Mouse (Mus musculus) layer of hippocampus, adult 2 months (tissue): ENCODE results near the gene Aloxe3. TPM values are rescaled to one million over a fixed set of nuclear protein-coding genes. Genes with fewer than 3 reads are reported as not detected.

Experiments used
- DNase-seq, 2 experiments: peaks; one replicate each; pipeline ENCODE4 v3.0.0; 2022; ENCODE audit warnings: low spot score in 2 of 2
- H3K27ac ChIP-seq: fragments of 200-600 bp; 2 replicates; pipeline ENCODE4 v1.8.1; 2022
- H3K4me3 ChIP-seq: fragments of 200-600 bp; 2 replicates; pipeline ENCODE4 v1.8.1; 2022; ENCODE audit warnings: mild to moderate bottlenecking
- CTCF ChIP-seq: fragments of 200-600 bp; conservative IDR thresholded peaks from 2 replicates; pipeline ENCODE4 v1.8.1; 2022; ENCODE audit warnings: antibody characterized with exemption, mild to moderate bottlenecking, moderate library complexity
- total RNA-seq, 2 experiments: library from RNA; stranded (reverse); gene quantifications; 2 replicates each; pipeline ENCODE4 v1.2.3; 2021

Gene Aloxe3
- total RNA-seq, 2 experiments from 2014 or later = 7.8 to 11.1 TPM

DNA sequence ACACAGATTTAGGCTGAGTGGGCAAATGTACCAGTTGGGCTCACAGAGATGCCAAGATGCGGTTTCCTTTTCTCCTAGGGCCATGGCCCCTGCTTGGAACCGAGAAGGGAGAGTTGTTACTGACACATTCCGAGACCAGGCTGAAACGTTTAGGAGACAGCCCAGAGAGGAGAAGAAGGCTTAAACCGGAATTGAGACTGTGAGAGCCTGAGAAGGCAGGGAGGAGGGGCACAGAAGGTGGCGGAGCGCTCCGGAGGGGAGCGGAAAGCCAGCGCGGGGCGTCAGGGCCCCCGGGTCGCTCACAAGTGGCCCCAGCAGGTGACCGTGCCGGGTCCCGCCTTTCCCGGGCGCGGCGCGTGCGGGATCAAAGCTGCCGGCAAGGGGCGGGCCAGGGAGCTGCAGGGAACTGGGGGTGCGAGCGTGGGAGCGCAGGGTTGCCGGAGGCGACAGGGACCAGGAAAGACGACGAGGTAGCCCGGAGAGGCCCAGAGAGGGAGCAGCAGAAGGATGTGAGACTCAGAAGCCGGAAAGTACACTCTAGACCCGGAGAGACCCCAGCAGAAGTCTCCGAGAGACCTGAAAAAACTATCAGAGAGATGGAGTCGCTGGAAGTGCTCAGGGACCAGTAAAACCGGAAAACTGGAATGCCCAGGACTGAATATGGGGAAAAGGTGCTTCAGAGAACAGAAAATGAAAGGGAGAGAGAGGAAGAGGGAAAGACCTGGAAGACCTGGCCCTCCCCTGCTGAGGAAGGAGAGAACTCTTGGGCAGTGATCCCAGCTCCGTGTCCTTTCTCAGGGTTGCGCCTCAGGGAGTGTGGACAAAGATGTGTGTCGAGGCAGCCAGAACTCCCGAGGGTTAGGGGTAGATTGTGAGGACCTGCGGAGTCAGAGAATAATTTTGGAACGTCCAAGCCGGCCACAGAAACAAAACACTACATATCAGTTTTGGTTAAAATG lies 7.7 kb upstream of the Aloxe3 start:
- peak overlapping the region; percentile 88 for H3K27ac ChIP-seq
- DNase-seq = no peak
- peak overlapping the region; percentile 78 for H3K4me3 ChIP-seq
- no peak for TF ChIP-seq CTCF

DNA sequence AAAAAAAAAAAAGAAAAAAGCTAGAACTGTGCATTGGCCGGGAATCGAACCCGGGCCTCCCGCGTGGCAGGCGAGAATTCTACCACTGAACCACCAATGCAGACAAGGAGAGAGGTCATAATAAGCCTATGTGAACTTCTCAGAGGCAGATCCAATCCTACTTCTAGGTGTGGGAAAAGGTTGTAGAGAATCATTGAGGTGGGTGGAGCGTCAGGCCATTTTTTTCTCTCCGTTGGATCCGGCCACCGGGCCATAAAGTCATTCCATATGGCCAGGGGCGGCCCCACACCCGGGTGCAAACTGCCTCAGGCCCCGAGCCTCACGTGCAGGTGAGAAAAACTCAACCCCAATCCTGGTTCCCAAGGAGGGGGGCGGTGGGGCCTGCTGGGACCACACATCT lies 6.9 kb upstream of the Aloxe3 start:
- Histone ChIP-seq H3K27ac (no peak overlapping the region), H3K4me3 (peak overlapping the region; percentile 78)
- no peak for TF ChIP-seq CTCF
- peak; percentile 88 to 96 for DNase-seq

DNA sequence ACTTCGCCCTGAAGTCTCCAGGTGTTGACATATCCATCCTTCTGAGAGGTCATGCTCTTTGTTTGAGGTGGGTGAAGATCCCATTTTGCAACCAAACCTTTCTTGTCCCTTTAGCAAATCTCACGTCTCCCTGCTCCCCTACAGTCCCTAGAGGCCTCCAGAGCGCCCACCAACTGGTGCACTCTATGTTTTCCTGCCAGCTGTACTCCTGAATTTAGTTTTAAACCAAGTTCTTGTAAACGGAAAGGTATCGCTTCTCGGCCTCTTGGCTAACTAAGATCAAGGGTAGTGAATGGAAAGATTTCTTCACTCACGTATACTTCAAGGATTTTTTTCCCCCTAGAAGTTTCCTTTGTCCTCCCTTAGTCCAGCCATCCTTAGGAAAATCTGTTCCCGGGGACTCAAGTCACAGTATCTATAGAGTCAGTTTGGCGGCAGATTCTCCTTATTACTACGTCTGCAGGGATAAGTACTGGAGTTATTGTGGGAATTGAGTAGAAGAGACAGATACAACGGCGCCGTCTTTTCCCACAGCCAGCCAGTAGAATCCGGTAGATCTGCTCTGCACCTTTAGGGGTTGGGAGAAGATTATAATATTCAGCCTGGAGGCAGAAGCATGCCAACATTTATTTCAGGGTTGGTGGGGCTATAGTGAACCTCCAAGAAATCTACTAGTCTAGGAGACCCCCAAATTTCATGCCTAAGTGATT lies 6.1 kb upstream of the Aloxe3 start:
- DNase-seq = no peak
- TF ChIP-seq CTCF = no peak
- Histone ChIP-seq H3K4me3 (no peak overlapping the region), H3K27ac (no peak overlapping the region)

DNA sequence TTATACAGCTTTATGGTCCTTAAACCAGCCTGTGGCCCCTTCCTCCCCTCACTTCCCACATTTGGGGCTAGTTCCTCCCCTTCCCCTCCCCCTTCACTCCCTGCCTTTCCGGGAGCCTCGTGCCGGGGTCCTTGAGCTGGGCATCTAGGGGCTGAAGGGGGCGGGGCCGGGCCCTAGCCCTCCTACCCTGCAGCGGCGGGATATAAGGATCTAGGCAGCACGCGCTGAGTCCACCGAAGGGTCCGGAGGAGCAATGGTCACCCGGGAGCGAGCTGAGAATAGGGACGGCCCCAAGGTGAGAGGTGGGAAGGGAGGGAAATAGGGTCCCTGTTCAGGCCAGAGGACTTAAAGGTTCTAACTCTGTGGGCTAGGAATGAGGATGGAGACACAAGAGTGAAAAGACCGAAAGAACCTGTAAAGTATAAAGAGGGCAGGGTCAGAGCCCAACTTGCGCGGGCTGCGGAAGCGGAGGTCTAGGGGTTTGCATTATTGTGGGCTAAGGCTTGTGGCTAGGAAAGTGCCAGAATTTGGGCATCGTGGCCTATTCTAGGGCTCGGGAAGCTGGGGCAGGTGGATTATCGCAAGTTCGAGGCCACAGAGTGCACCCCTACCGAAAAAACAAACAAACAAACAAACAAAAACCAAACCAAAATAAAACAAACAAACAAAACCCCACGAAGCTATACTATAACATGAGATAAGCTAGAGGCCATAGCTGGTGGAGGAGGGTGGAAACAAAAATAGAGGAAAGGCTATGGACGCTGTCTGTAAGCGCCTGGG lies 5.3 kb upstream of the Aloxe3 start, which contains the start of gene Hes7:
TSS of gene Hes7 (plus strand) at position 184 of the 780 bp plus-strand sequence.
- DNase-seq = no peak

DNA sequence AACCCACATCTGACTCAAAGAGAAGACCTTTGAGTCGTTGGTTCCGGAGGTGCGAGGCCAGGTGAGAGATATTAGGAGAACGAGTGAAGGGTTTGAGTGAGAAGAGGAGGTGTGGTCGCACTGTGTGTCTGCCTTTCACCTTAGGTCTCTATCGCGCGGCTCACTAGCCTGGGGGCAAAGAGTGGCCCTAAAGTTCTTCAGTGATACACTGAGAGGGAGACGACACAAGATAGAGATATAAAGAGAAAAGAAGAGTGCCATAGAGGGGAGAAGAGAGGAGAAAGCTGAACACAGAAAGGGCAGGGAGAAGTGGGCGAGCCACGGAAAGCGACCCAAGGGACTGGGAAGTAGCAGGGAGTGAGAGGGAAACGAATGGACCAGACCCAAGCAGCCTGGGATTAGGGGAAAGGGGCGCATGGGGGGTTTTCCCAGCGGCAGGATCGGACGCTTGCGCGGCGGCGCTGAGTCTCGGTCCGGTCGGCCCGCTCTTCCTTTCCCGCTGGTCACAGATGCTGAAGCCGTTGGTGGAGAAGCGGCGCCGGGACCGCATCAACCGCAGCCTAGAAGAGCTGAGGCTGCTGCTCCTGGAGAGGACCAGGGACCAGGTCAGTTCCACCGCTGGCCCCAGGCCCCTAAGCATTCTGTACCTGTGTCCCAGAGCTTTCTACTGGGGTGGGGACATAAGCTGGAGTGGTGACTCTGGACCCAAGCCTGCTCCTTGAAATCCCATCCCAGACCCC lies 4.5 kb upstream of the Aloxe3 start:
- no peak for TF ChIP-seq CTCF
- DNase-seq = no peak
- Histone ChIP-seq H3K27ac (peak overlapping the region; percentile 95), H3K4me3 (peak overlapping the region; percentile 72)

More for the DNA sequence above, 5.3 kb upstream of the Aloxe3 start, which contains the start of gene Hes7:
- H3K27ac ChIP-seq = peak within 1 kb of the TSS; percentile 95
- no peak for TF ChIP-seq CTCF
- peak within 1 kb of the TSS; percentile 72 for H3K4me3 ChIP-seq

DNA sequence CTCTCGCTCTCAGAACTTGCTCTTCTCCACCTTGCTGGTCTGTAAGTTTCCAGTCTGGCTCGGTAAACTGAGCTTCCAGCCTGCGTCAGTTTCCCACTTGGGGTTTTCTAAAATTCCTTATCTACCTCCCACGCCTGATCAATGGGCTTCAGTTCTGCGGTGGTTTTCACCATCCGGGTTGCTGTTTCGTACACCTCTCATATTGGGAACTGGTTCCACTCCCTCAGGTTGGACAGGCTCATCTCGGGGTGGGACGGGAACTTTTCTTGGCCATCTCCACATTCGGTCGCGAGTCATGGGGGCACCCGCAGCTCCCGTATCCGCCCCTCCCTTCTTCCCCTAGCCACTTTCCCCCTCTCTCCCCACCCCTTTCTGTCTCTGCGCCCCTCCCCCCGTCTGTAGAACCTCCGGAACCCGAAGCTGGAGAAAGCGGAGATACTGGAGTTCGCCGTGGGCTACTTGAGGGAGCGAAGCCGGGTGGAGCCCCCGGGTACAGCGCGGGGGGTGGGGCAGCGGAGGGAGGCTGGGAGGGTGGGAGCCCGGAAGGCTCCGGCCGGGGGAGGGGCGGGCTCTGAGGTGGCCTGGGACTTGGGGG lies 3.9 kb upstream of the Aloxe3 start:
- peak overlapping the region; percentile 95 for H3K27ac ChIP-seq
- peak overlapping the region; percentile 72 for H3K4me3 ChIP-seq
- no peak for TF ChIP-seq CTCF
- DNase-seq = no peak

DNA sequence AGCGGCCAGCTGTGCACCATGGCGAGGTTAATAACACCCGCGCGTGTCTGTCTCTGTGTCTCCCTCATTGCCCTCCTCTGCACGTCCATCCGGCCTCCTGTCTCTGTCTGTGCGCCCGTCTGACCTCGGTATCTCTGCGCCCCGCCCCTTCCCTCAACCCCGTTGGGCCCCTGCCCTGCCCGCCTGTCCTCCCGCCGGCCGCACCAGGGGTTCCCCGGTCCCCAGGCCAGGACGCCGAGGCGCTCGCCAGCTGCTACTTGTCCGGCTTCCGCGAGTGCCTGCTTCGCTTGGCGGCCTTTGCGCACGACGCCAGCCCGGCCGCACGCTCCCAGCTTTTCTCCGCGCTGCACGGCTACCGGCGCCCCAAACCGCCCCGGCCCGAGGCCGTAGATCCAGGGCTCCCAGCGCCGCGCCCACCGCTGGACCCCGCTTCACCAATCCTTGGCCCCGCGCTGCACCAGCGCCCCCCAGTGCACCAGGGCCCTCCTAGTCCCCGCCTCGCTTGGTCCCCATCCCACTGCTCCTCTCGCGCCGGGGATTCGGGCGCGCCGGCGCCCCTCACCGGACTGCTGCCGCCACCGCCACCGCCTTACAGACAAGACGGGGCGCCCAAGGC lies 3.3 kb upstream of the Aloxe3 start, which contains the start of gene 9130213A22Rik:
TSS of gene 9130213A22Rik (minus strand) at position 254 of the 616 bp plus-strand sequence.
- H3K27ac ChIP-seq = peak within 1 kb of the TSS; percentile 95
- H3K4me3 ChIP-seq = peak within 1 kb of the TSS; percentile 72
- peak; percentile 84 to 89 for DNase-seq
- peak; percentile 82 for TF ChIP-seq CTCF

DNA sequence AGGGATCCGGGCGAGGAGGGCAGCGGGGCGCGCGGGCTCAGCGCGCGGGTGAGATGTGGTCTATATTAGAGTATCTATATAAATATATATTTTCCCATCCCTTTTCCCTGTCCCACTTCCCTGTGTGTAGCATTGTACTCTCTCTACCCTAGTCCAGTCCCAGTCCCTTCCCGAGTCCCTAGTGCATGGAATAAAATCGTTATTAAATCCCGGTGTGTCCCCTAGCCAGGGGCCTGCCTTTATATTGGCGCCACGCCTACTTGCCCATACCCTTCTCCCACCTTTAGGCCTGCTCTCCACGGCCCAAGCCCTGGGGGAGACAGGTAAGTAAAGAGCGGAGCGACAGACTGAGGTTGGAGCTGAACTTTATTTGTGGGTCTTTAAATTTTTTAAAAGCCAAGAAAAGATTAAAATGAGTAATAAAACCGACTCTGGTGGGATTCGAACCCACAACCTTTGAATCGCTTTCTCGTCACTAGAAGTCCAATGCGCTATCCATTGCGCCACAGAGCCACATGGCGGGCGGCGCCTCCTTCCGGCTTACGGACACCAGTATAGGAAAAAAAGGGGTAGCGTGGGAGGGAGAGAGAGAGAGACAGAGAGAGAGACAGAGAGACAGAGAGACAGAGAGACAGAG lies 2.5 kb upstream of the Aloxe3 start:
- peak; percentile 93 to 97 for DNase-seq
- peak overlapping the region; percentile 95 for H3K27ac ChIP-seq
- peak; percentile 33 for TF ChIP-seq CTCF
- peak overlapping the region; percentile 72 for H3K4me3 ChIP-seq

DNA sequence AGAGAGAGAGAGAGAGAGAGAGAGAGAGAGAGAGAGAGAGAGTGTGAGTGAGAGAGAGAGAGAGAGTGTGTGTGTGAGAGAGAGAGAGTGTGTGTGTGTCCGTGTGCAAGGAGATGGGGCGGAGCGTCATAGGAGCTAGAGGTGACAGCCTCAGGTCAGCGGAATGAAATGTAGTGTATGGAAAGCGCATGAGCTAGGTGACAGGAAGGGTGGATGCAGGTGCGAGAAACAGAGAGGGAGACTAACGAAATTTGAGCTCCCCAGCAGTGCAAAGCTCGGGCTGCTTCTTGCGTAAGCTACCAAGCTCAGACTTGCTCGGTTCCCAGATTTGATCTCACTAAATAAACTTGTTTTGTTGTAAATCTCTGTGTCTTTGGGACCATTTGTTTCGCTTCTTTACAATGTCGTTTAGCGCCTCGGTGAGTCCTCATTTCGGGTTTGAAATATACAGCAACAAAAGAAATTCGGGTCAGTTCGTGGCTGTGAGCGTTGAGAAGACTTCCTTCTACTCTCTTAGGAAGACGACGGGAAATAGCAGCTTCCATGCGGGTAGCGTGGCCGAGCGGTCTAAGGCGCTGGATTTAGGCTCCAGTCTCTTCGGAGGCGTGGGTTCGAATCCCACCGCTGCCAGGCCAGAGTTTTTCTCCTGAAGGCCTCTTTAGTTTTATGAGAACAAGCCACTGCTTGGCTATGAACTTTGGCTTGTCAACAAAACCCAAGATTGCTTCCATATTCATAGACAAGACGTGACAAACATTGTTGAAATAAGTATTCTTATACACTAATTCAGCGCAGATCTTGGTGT lies 1.8 kb upstream of the Aloxe3 start:
- peak; percentile 92 to 93 for DNase-seq
- no peak for TF ChIP-seq CTCF
- Histone ChIP-seq H3K27ac (peak overlapping the region; percentile 95), H3K4me3 (peak overlapping the region; percentile 72)

DNA sequence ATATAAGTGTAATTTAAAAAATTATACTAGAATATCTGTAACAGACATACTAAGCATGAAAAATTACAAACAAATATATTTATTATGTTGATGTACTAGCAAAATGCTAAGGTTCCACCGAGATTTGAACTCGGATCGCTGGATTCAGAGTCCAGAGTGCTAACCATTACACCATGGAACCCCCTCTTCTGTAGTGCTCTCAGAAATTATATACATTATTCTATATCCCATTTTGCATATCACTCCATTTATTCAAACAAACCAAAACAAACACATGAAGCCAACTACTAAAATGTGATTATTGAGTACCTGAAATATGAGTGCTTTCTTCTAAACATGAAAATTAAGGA lies 1.2 kb upstream of the Aloxe3 start:
- H3K27ac ChIP-seq = peak overlapping the region; percentile 95; the same call in 1 of the 2 replicates

More for the DNA sequence above, 1.2 kb upstream of the Aloxe3 start:
- peak overlapping the region; percentile 72 for H3K4me3 ChIP-seq
- peak in 1 of 2 experiments; percentile 66 for DNase-seq
- TF ChIP-seq CTCF = no peak
